9 mouse cellular contexts compared by ENCODE assay signal in the genomic region with DNA sequence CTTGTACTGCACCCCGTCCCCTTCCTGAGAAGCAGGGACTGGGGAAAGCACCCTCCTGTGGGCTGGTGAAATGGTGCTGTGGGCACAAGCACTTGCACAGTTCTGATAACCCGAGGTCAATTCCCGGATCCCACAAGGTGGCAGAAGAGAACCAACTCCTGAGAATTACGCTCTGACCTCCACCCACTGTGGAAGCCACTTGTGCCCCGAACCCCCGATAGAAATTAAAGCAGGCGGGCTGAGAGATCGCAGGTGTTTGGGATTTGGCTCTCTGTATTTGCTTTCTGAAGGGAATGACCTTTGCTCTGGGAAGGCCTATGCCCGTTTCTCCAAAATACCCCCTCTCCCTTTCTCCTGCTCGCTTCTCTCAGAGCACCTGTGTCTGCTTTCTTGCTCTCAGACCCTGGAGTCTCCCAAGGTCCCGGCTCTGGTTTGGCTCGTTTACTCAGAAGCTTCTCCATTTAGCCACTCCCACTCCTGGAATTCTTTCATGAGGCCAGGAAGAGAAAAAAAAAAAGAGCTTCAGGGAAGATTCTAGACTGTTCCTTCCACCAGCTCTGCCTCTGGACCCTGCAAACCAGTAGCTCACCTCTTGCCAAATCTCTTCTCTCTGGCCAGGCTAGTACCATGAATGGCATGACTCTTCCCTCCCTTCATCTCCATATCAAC. TPM values are rescaled to one million over a fixed set of nuclear protein-coding genes. Genes with fewer than 3 reads are reported as not detected.
DNase-seq lines count a peak whose midpoint lies in the region; ATAC-seq and TF ChIP-seq lines count a peak whose summit lies in the region.
"Had no signal": no experiment of that assay in that cellular context is flagged by ENCODE, and none has a peak within 500 bp of the region (broad histone marks: within the 10 kb centered on the region; RNA-seq: fewer than 3 reads in every experiment).

No protein-coding gene starts in this region.

- H3K36me3 ChIP-seq in midbrain, embryonic 12.5 days = no peaks in the 10 kb centered on the region
- no peaks in the 10 kb centered on the region for H3K36me3 ChIP-seq in midbrain, embryonic 11.5 days (ENCODE audit: control insufficient read depth, insufficient read depth, low read length)
- H3K36me3 ChIP-seq in liver, embryonic 16.5 days (ENCODE audit: control insufficient read depth, insufficient read depth) = no peaks in the 10 kb centered on the region
- H3K36me3 ChIP-seq in stomach, postnatal 0 days (ENCODE audit: control insufficient read depth, insufficient read depth, low read length) = no peaks in the 10 kb centered on the region
- H3K36me3 ChIP-seq in hindbrain, embryonic 13.5 days = no peaks in the 10 kb centered on the region

- H3K4me3 ChIP-seq in midbrain, embryonic 12.5 days = no peak overlapping the region
- no peak overlapping the region for H3K4me3 ChIP-seq in midbrain, embryonic 11.5 days (ENCODE audit: low read depth, low read length)
- no peak overlapping the region for H3K4me3 ChIP-seq in liver, embryonic 16.5 days (ENCODE audit: low read depth, low read length)
- H3K4me3 ChIP-seq in stomach, postnatal 0 days (ENCODE audit: low read depth, low read length) = no peak overlapping the region
- H3K4me3 ChIP-seq in hindbrain, embryonic 13.5 days = no peak overlapping the region

- H3K9ac ChIP-seq in midbrain, embryonic 12.5 days (replicated peaks) = no peak overlapping the region
- H3K9ac ChIP-seq in midbrain, embryonic 11.5 days (ENCODE audit: low read length) = no peak overlapping the region
- no peak overlapping the region for H3K9ac ChIP-seq in liver, embryonic 16.5 days (ENCODE audit: low read depth, low read length)
- H3K9ac ChIP-seq in stomach, postnatal 0 days (ENCODE audit: low read length) = no peak overlapping the region
- H3K9ac ChIP-seq in hindbrain, embryonic 13.5 days = no peak overlapping the region

- no peak for TF ChIP-seq EP300 in stomach, postnatal 0 days (optimal IDR thresholded peaks at IDR 0.05)

- 0 out of 2 replicates have a peak, but pooled peaks cover 3% of the 10 kb centered on the region for H3K9me3 ChIP-seq in midbrain, embryonic 12.5 days
- no peaks in the 10 kb centered on the region for H3K9me3 ChIP-seq in midbrain, embryonic 11.5 days (ENCODE audit: control insufficient read depth, low read length)
- no peaks in the 10 kb centered on the region for H3K9me3 ChIP-seq in liver, embryonic 16.5 days (replicated peaks; ENCODE audit: control insufficient read depth, low read length)
- no peaks in the 10 kb centered on the region for H3K9me3 ChIP-seq in stomach, postnatal 0 days (ENCODE audit: control insufficient read depth, low read length)
- H3K9me3 ChIP-seq in hindbrain, embryonic 13.5 days = peaks cover 6% of the 10 kb centered on the region

- peak; percentile 15 to 18 for DNase-seq in cerebellum, postnatal 36 days
- no peak for DNase-seq in cerebellum, adult 8-10 months
- no peak for DNase-seq in midbrain, embryonic 11.5 days (ENCODE audit: low spot score, missing footprints)
- peak; percentile 60 for DNase-seq in stomach, postnatal 0 days (ENCODE audit: low spot score)
- DNase-seq in spleen, postnatal 10 days (ENCODE audit: low spot score in 2 of 2) = no peak

- 29% methylated on average over 12 of the region's 12 CpGs for WGBS in midbrain, embryonic 12.5 days
- WGBS in midbrain, embryonic 11.5 days = 26% methylated on average over 12 of the region's 12 CpGs
- WGBS in liver, embryonic 16.5 days (ENCODE audit: insufficient replicate concordance) = 33% methylated on average over 12 of the region's 12 CpGs
- WGBS in stomach, postnatal 0 days = 21% methylated on average over 12 of the region's 12 CpGs
- 41% methylated on average over 12 of the region's 12 CpGs for WGBS in hindbrain, embryonic 13.5 days

- H3K4me2 ChIP-seq in midbrain, embryonic 12.5 days (replicated peaks) = no peak overlapping the region
- no peak overlapping the region for H3K4me2 ChIP-seq in midbrain, embryonic 11.5 days
- peak overlapping the region; percentile 20; the same call in 1 of the 2 replicates for H3K4me2 ChIP-seq in liver, embryonic 16.5 days (ENCODE audit: low read depth, low read length)
- H3K4me2 ChIP-seq in stomach, postnatal 0 days (replicated peaks; ENCODE audit: low read depth) = peak overlapping the region; percentile 8; the same call in 1 of the 2 replicates
- no peak overlapping the region for H3K4me2 ChIP-seq in hindbrain, embryonic 13.5 days

- H3K4me1 ChIP-seq in midbrain, embryonic 12.5 days = peaks cover 22% of the 10 kb centered on the region
- peaks cover 8% of the 10 kb centered on the region for H3K4me1 ChIP-seq in midbrain, embryonic 11.5 days (ENCODE audit: control insufficient read depth, insufficient read depth, low read length)
- H3K4me1 ChIP-seq in liver, embryonic 16.5 days (ENCODE audit: control insufficient read depth, low read depth, low read length) = no peaks in the 10 kb centered on the region; the same call in 1 of the 2 replicates
- peaks cover 4% of the 10 kb centered on the region; the same call in 1 of the 2 replicates for H3K4me1 ChIP-seq in stomach, postnatal 0 days (replicated peaks; ENCODE audit: control insufficient read depth, insufficient read depth)
- H3K4me1 ChIP-seq in hindbrain, embryonic 13.5 days (replicated peaks) = peaks cover 54% of the 10 kb centered on the region

- H3K27ac ChIP-seq in midbrain, embryonic 12.5 days (replicated peaks) = no peak overlapping the region
- H3K27ac ChIP-seq in midbrain, embryonic 11.5 days (ENCODE audit: low read depth, low read length) = no peak overlapping the region
- H3K27ac ChIP-seq in liver, embryonic 16.5 days (ENCODE audit: low read length) = no peak overlapping the region
- no peak overlapping the region for H3K27ac ChIP-seq in stomach, postnatal 0 days (replicated peaks)
- no peak overlapping the region for H3K27ac ChIP-seq in hindbrain, embryonic 13.5 days
- H3K27ac ChIP-seq: macrophage had no signal

- TF ChIP-seq CTCF in stomach, postnatal 0 days (IDR thresholded peaks at IDR 0.05; ENCODE audit: low read depth) = peak; percentile 59

- H3K27me3 ChIP-seq in midbrain, embryonic 12.5 days = peaks cover 5% of the 10 kb centered on the region; the same call in 1 of the 2 replicates
- no peaks in the 10 kb centered on the region for H3K27me3 ChIP-seq in midbrain, embryonic 11.5 days (ENCODE audit: control insufficient read depth, insufficient read depth, low read length)
- H3K27me3 ChIP-seq in liver, embryonic 16.5 days (ENCODE audit: control insufficient read depth, insufficient read depth, low read depth, low read length) = no peaks in the 10 kb centered on the region
- H3K27me3 ChIP-seq in stomach, postnatal 0 days (ENCODE audit: control insufficient read depth, insufficient read depth, low read length) = no peaks in the 10 kb centered on the region
- H3K27me3 ChIP-seq in hindbrain, embryonic 13.5 days = no peaks in the 10 kb centered on the region

- peak; percentile 45; the same call in 1 of the 2 replicates for ATAC-seq in midbrain, embryonic 12.5 days (ENCODE audit: low FRiP score, low read depth)
- no peak for ATAC-seq in midbrain, embryonic 11.5 days (ENCODE audit: low FRiP score)
- peak; percentile 13; the same call in 1 of the 2 replicates for ATAC-seq in liver, embryonic 16.5 days (ENCODE audit: low read depth)
- ATAC-seq in stomach, postnatal 0 days (ENCODE audit: low FRiP score, low TSS enrichment) = no peak
- ATAC-seq in hindbrain, embryonic 13.5 days (ENCODE audit: low FRiP score) = no peak

RNA-seq across cellular contexts. Expression of gene Wwc1, which starts 58.0 kb away (rescaled TPM):
- 7.4 and 8.3 TPM in 2 replicates for polyA plus RNA-seq in midbrain, embryonic 12.5 days (2016; fragmentation: Nextera tagmentation; extraction: Ambion mirVana)
- polyA plus RNA-seq in midbrain, embryonic 11.5 days (2014; fragmentation: Nextera tagmentation; extraction: Ambion mirVana) = 6.4 and 8.5 TPM in 2 replicates
- 0.98 and 1.1 TPM in 2 replicates for polyA plus RNA-seq in liver, embryonic 16.5 days (2015; fragmentation: Nextera tagmentation; extraction: Ambion mirVana)
- polyA plus RNA-seq in stomach, postnatal 0 days (2015; fragmentation: Nextera tagmentation; extraction: Ambion mirVana) = 7.8 and 9.0 TPM in 2 replicates
- polyA plus RNA-seq in hindbrain, embryonic 13.5 days (2015; fragmentation: Nextera tagmentation; extraction: Ambion mirVana) = 6.7 and 7.1 TPM in 2 replicates

Comparison
In these comparisons a context has a peak if more than half of its experiments do, and no peak if none do; other contexts are left out.
1. DNase-seq: peak in cerebellum, postnatal 36 days (2 of 2) and stomach, postnatal 0 days (single experiment); none in cerebellum, adult 8-10 months (single experiment), midbrain, embryonic 11.5 days (single experiment) and spleen, postnatal 10 days (0 of 2).
2. ATAC-seq: peak in midbrain, embryonic 12.5 days (single experiment) and liver, embryonic 16.5 days (single experiment); none in midbrain, embryonic 11.5 days (single experiment), stomach, postnatal 0 days (single experiment) and hindbrain, embryonic 13.5 days (single experiment).
3. H3K4me2 ChIP-seq: peak in liver, embryonic 16.5 days (single experiment) and stomach, postnatal 0 days (single experiment); none in midbrain, embryonic 12.5 days (single experiment), midbrain, embryonic 11.5 days (single experiment) and hindbrain, embryonic 13.5 days (single experiment).